ENCODE assay signal across 15 mouse cellular contexts in genomic region chrX:114816267-114816666, GRCm38 (mm10).
A peak's percentile ranks its signal among the peaks of the same experiment; 100 is the strongest.
DNase-seq lines count a peak whose midpoint lies in the region; ATAC-seq and TF ChIP-seq lines count a peak whose summit lies in the region.
"Had no signal": no experiment of that assay in that cellular context is flagged by ENCODE, and none has a peak within 500 bp of the region (broad histone marks: within the 10 kb centered on the region; RNA-seq: fewer than 3 reads in every experiment).

No protein-coding gene starts in this region.

- no peaks in the 10 kb centered on the region for H3K4me1 ChIP-seq in hindbrain, embryonic 10.5 days (replicated peaks)
- H3K4me1 ChIP-seq in hindbrain, postnatal 0 days (ENCODE audit: insufficient read depth, low read length): no peaks in the 10 kb centered on the region
- no peaks in the 10 kb centered on the region for H3K4me1 ChIP-seq in neural tube, embryonic 15.5 days
- no peaks in the 10 kb centered on the region for H3K4me1 ChIP-seq in embryonic facial prominence, embryonic 10.5 days
- H3K4me1 ChIP-seq in neural tube, embryonic 11.5 days (ENCODE audit: control insufficient read depth, insufficient read depth, low read length): no peaks in the 10 kb centered on the region
- H3K4me1 ChIP-seq: hindbrain, embryonic 12.5 days; liver, embryonic 13.5 days; midbrain, embryonic 15.5 days had no signal

- 44% methylated on average over 4 of the region's 4 CpGs for WGBS in hindbrain, embryonic 10.5 days
- 47% methylated on average over 4 of the region's 4 CpGs for WGBS in hindbrain, postnatal 0 days
- 27% methylated on average over 4 of the region's 4 CpGs for WGBS in neural tube, embryonic 15.5 days
- WGBS in embryonic facial prominence, embryonic 10.5 days: 25% methylated on average over 4 of the region's 4 CpGs
- WGBS in neural tube, embryonic 11.5 days: 34% methylated on average over 4 of the region's 4 CpGs

- DNase-seq in hindbrain, embryonic 10.5 days (ENCODE audit: low spot score): peak; percentile 36
- DNase-seq in hindbrain, postnatal 0 days (ENCODE audit: low spot score): no peak
- peak; percentile 21 for DNase-seq in neural tube, embryonic 10.5 days (ENCODE audit: extremely low spot score, low spot score)
- peak; percentile 66 for DNase-seq in embryonic facial prominence, embryonic 10.5 days (ENCODE audit: low spot score)
- DNase-seq in neural tube, embryonic 11.5 days (ENCODE audit: low spot score): peak; percentile 26
- DNase-seq in layer of hippocampus, adult 2 months (ENCODE audit: low spot score in 2 of 2): no peak
- DNase-seq in urinary bladder, postnatal 36 days (ENCODE audit: low spot score in 2 of 2): no peak
- DNase-seq: cerebellum, postnatal 10 days; liver, embryonic 13.5 days; lung, postnatal 14 days; right cerebral cortex, postnatal 25 days; thymus, postnatal 14 days had no signal

- no peaks in the 10 kb centered on the region for H3K27me3 ChIP-seq in hindbrain, embryonic 10.5 days (ENCODE audit: insufficient read depth, poor library complexity, severe bottlenecking)
- H3K27me3 ChIP-seq in hindbrain, postnatal 0 days (ENCODE audit: insufficient read depth, low read length): no peaks in the 10 kb centered on the region
- H3K27me3 ChIP-seq in neural tube, embryonic 15.5 days (replicated peaks): no peaks in the 10 kb centered on the region
- H3K27me3 ChIP-seq in embryonic facial prominence, embryonic 10.5 days (replicated peaks; ENCODE audit: low read depth, poor library complexity, severe bottlenecking): no peaks in the 10 kb centered on the region
- H3K27me3 ChIP-seq in neural tube, embryonic 11.5 days (ENCODE audit: control insufficient read depth, insufficient read depth, low read length): no peaks in the 10 kb centered on the region
- H3K27me3 ChIP-seq: hindbrain, embryonic 12.5 days; liver, embryonic 13.5 days; midbrain, embryonic 15.5 days had no signal

- H3K4me3 ChIP-seq in hindbrain, embryonic 10.5 days: no peak overlapping the region
- H3K4me3 ChIP-seq in hindbrain, postnatal 0 days (ENCODE audit: low read length): no peak overlapping the region
- H3K4me3 ChIP-seq in neural tube, embryonic 15.5 days (replicated peaks): no peak overlapping the region
- no peak overlapping the region for H3K4me3 ChIP-seq in embryonic facial prominence, embryonic 10.5 days
- no peak overlapping the region for H3K4me3 ChIP-seq in neural tube, embryonic 11.5 days (ENCODE audit: low read depth, low read length)
- no peak overlapping the region for H3K4me3 ChIP-seq in layer of hippocampus, adult 2 months
- H3K4me3 ChIP-seq: hindbrain, embryonic 12.5 days; liver, embryonic 13.5 days; midbrain, embryonic 15.5 days had no signal

- no peak overlapping the region for H3K4me2 ChIP-seq in hindbrain, postnatal 0 days (ENCODE audit: low read depth, low read length)
- no peak overlapping the region for H3K4me2 ChIP-seq in neural tube, embryonic 15.5 days
- H3K4me2 ChIP-seq in neural tube, embryonic 11.5 days (ENCODE audit: low read depth): no peak overlapping the region
- H3K4me2 ChIP-seq: hindbrain, embryonic 12.5 days; liver, embryonic 13.5 days; midbrain, embryonic 15.5 days had no signal

- no peak overlapping the region for H3K9ac ChIP-seq in hindbrain, postnatal 0 days (replicated peaks; ENCODE audit: low read length)
- no peak overlapping the region for H3K9ac ChIP-seq in neural tube, embryonic 15.5 days (replicated peaks)
- no peak overlapping the region for H3K9ac ChIP-seq in neural tube, embryonic 11.5 days (ENCODE audit: low read length)
- H3K9ac ChIP-seq: hindbrain, embryonic 12.5 days; liver, embryonic 13.5 days; midbrain, embryonic 15.5 days had no signal

- H3K36me3 ChIP-seq in hindbrain, embryonic 10.5 days: no peaks in the 10 kb centered on the region
- no peaks in the 10 kb centered on the region for H3K36me3 ChIP-seq in hindbrain, postnatal 0 days (ENCODE audit: insufficient read depth, low read length)
- no peaks in the 10 kb centered on the region for H3K36me3 ChIP-seq in neural tube, embryonic 15.5 days
- no peaks in the 10 kb centered on the region for H3K36me3 ChIP-seq in embryonic facial prominence, embryonic 10.5 days (replicated peaks)
- no peaks in the 10 kb centered on the region for H3K36me3 ChIP-seq in neural tube, embryonic 11.5 days (ENCODE audit: control insufficient read depth, insufficient read depth, low read length)
- H3K36me3 ChIP-seq: hindbrain, embryonic 12.5 days; liver, embryonic 13.5 days; midbrain, embryonic 15.5 days had no signal

- H3K27ac ChIP-seq in hindbrain, embryonic 10.5 days: no peak overlapping the region
- H3K27ac ChIP-seq in hindbrain, postnatal 0 days: no peak overlapping the region
- H3K27ac ChIP-seq in neural tube, embryonic 15.5 days (replicated peaks): no peak overlapping the region
- no peak overlapping the region for H3K27ac ChIP-seq in embryonic facial prominence, embryonic 10.5 days (replicated peaks)
- H3K27ac ChIP-seq in neural tube, embryonic 11.5 days (ENCODE audit: low read depth, low read length): no peak overlapping the region
- H3K27ac ChIP-seq in layer of hippocampus, adult 2 months: no peak overlapping the region
- H3K27ac ChIP-seq: hindbrain, embryonic 12.5 days; liver, embryonic 13.5 days; midbrain, embryonic 15.5 days had no signal

- H3K9me3 ChIP-seq in hindbrain, embryonic 10.5 days: no peaks in the 10 kb centered on the region
- H3K9me3 ChIP-seq in hindbrain, postnatal 0 days (ENCODE audit: low read length): no peaks in the 10 kb centered on the region
- H3K9me3 ChIP-seq in neural tube, embryonic 15.5 days (replicated peaks): no peaks in the 10 kb centered on the region
- no peaks in the 10 kb centered on the region for H3K9me3 ChIP-seq in embryonic facial prominence, embryonic 10.5 days
- no peaks in the 10 kb centered on the region for H3K9me3 ChIP-seq in neural tube, embryonic 11.5 days (ENCODE audit: control insufficient read depth, low read length)
- H3K9me3 ChIP-seq: hindbrain, embryonic 12.5 days; liver, embryonic 13.5 days; midbrain, embryonic 15.5 days had no signal

- no peak for ATAC-seq in hindbrain, postnatal 0 days
- no peak for ATAC-seq in neural tube, embryonic 15.5 days (ENCODE audit: low FRiP score)
- ATAC-seq in neural tube, embryonic 11.5 days (ENCODE audit: insufficient read depth, low FRiP score, low TSS enrichment): no peak
- ATAC-seq: midbrain, embryonic 15.5 days had no signal

- no peak for TF ChIP-seq CTCF in hindbrain, postnatal 0 days (IDR thresholded peaks at IDR 0.05; ENCODE audit: low read depth)
- no peak for TF ChIP-seq CTCF in layer of hippocampus, adult 2 months (conservative IDR thresholded peaks at IDR 0.05)

Comparison
In these comparisons a context has a peak if more than half of its experiments do, and no peak if none do; other contexts are left out.
1. DNase-seq: peak in hindbrain, embryonic 10.5 days (single experiment), neural tube, embryonic 10.5 days (single experiment), embryonic facial prominence, embryonic 10.5 days (single experiment) and neural tube, embryonic 11.5 days (single experiment); none in hindbrain, postnatal 0 days (single experiment), layer of hippocampus, adult 2 months (0 of 2) and urinary bladder, postnatal 36 days (0 of 2).